Mouse (Mus musculus): Measurements from ENCODE around the gene Rpp14.

Rpp14 gene

GRCm38 (mm10) chr14:8080165-8080679 is at the start of gene Rpp14:
TSS of gene Rpp14 (plus strand) at chr14:8080367.
- peak; percentile 88 to 96 for DNase-seq

GRCm38 (mm10) chr14:8030535-8030934 is 49.6 kb upstream of the Rpp14 start:
- no peak for DNase-seq

- no peak for DNase-seq
Observed at GRCm38 (mm10) chr14:8032087-8032944, 47.9 kb upstream of the Rpp14 start.

GRCm38 (mm10) chr14:8034561-8034960 is 45.6 kb upstream of the Rpp14 start:
- DNase-seq: no peak

- no peak for DNase-seq
Observed at GRCm38 (mm10) chr14:8035951-8036350, 44.2 kb upstream of the Rpp14 start.

GRCm38 (mm10) chr14:8036406-8036805 is 43.8 kb upstream of the Rpp14 start:
- no peak for DNase-seq

- DNase-seq: no peak
Observed at GRCm38 (mm10) chr14:8038150-8038549, 42.0 kb upstream of the Rpp14 start.

- DNase-seq: no peak
Observed at GRCm38 (mm10) chr14:8038791-8039448, 41.2 kb upstream of the Rpp14 start.

- no peak for DNase-seq
Observed at GRCm38 (mm10) chr14:8040179-8040578, 40.0 kb upstream of the Rpp14 start.

GRCm38 (mm10) chr14:8040911-8041678 is 39.1 kb upstream of the Rpp14 start:
- DNase-seq: no peak

GRCm38 (mm10) chr14:8042120-8042519 is 38.0 kb upstream of the Rpp14 start:
- no peak for DNase-seq

GRCm38 (mm10) chr14:8042577-8042976 is 37.6 kb upstream of the Rpp14 start:
- DNase-seq: no peak

GRCm38 (mm10) chr14:8044330-8044729 is 35.8 kb upstream of the Rpp14 start:
- DNase-seq: peak in 1 of 2 experiments; percentile 16

- DNase-seq: peak in 1 of 2 experiments; percentile 7
Observed at GRCm38 (mm10) chr14:8044786-8045185, 35.4 kb upstream of the Rpp14 start.

GRCm38 (mm10) chr14:8045187-8045846 is 34.9 kb upstream of the Rpp14 start:
- DNase-seq: no peak

GRCm38 (mm10) chr14:8046839-8047238 is 33.3 kb upstream of the Rpp14 start:
- no peak for DNase-seq

- DNase-seq: peak in 1 of 2 experiments; percentile 9
Observed at GRCm38 (mm10) chr14:8049334-8049733, 30.8 kb upstream of the Rpp14 start.

GRCm38 (mm10) chr14:8051869-8052268 is 28.3 kb upstream of the Rpp14 start:
- DNase-seq: no peak

GRCm38 (mm10) chr14:8052661-8053060 is 27.5 kb upstream of the Rpp14 start:
- no peak for DNase-seq

- no peak for DNase-seq
Observed at GRCm38 (mm10) chr14:8054310-8055102, 25.7 kb upstream of the Rpp14 start.

GRCm38 (mm10) chr14:8056076-8056475 is 24.1 kb upstream of the Rpp14 start:
- no peak for DNase-seq

- no peak for DNase-seq
Observed at GRCm38 (mm10) chr14:8059938-8060337, 20.2 kb upstream of the Rpp14 start.
